Mouse (Mus musculus) right cerebral cortex, postnatal 25 days (tissue): Measurements from ENCODE around the gene Skint10.

Source experiments
- DNase-seq: peaks from one replicate; pipeline ENCODE4 v3.0.0; 2022

Gene Skint10

GRCm38 (mm10) chr4:112774766-112775165 lies at the start of gene Skint10:
Gene Skint10, minus strand, starts transcription at chr4:112774866.
- no peak for DNase-seq

GRCm38 (mm10) chr4:112790646-112791045 lies 16.0 kb upstream of the Skint10 start:
- DNase-seq, result no peak
